Mouse (Mus musculus) embryonic facial prominence, embryonic 14.5 days (tissue): ENCODE results near the gene Necab3. TPM values are rescaled to one million over a fixed set of nuclear protein-coding genes. Genes with fewer than 3 reads are reported as not detected.

Source experiments
- ATAC-seq: fragments of 200-750 bp; cut with Nextera tagmentation; 2 replicates; pipeline ENCODE4 v1.8.0; 2017; ENCODE audit warnings: low read depth, moderate number of reproducible peaks, moderate TSS enrichment
- DNase-seq: peaks from one replicate; pipeline ENCODE4 v3.0.0-alpha.2; 2015; ENCODE audit warnings: low spot score
- H3K27ac ChIP-seq: fragments of 300-500 bp; sonication (generic); replicated peaks from 2 replicates; pipeline ENCODE4 v1.5.1; 2014; ENCODE audit warnings: low read depth, mild to moderate bottlenecking, low read length, moderate library complexity
- H3K27me3 ChIP-seq: fragments of 300-500 bp; sonication (generic); replicated peaks from 2 replicates; pipeline ENCODE4 v1.6.1; 2014; ENCODE audit warnings: low read length; ENCODE audit not compliant: control insufficient read depth, insufficient read depth
- H3K36me3 ChIP-seq: fragments of 300-500 bp; sonication (generic); 2 replicates; pipeline ENCODE4 v1.6.1; 2014; ENCODE audit warnings: low read length, mixed read lengths; ENCODE audit not compliant: control insufficient read depth, insufficient read depth
- H3K4me1 ChIP-seq: fragments of 300-500 bp; sonication (generic); 2 replicates; pipeline ENCODE4 v1.6.1; 2014; ENCODE audit warnings: antibody characterized with exemption, low read length; ENCODE audit not compliant: control insufficient read depth, insufficient read depth
- H3K4me2 ChIP-seq: fragments of 300-500 bp; sonication (generic); 2 replicates; pipeline ENCODE4 v1.6.1; 2014; ENCODE audit warnings: low read depth, mild to moderate bottlenecking, low read length, moderate library complexity, mixed read lengths
- H3K4me3 ChIP-seq: fragments of 300-500 bp; sonication (generic); 2 replicates; pipeline ENCODE4 v1.5.1; 2014; ENCODE audit warnings: low read depth, mild to moderate bottlenecking, low read length
- H3K9ac ChIP-seq: fragments of 300-500 bp; sonication (generic); 2 replicates; pipeline ENCODE4 v1.6.1; 2014; ENCODE audit warnings: low read depth, mild to moderate bottlenecking, low read length, moderate library complexity, mixed read lengths
- H3K9me3 ChIP-seq: fragments of 300-500 bp; sonication (generic); 2 replicates; pipeline ENCODE4 v1.6.1; 2016; ENCODE audit warnings: low read length; ENCODE audit not compliant: control insufficient read depth
- WGBS: fragments of 180-500 bp; shearing (Covaris S2); extraction: QIAGEN DNeasy Blood & Tissue Kit; methylation state at CpG from one replicate; pipeline ENCODE4 v1.1.7; 2014; 5-methylcytosine and 5-hydroxymethylcytosine counted together
- polyA plus RNA-seq: library from polyadenylated mRNA; unstranded; fragments of >200 nt; fragmentation: Nextera tagmentation; extraction: Ambion mirVana; gene quantifications from 2 replicates; pipeline ENCODE4 v1.2.1, GENCODE M21; 2014

The Necab3 gene
- polyA plus RNA-seq, result 2.4 and 3.9 TPM in 2 replicates

DNA sequence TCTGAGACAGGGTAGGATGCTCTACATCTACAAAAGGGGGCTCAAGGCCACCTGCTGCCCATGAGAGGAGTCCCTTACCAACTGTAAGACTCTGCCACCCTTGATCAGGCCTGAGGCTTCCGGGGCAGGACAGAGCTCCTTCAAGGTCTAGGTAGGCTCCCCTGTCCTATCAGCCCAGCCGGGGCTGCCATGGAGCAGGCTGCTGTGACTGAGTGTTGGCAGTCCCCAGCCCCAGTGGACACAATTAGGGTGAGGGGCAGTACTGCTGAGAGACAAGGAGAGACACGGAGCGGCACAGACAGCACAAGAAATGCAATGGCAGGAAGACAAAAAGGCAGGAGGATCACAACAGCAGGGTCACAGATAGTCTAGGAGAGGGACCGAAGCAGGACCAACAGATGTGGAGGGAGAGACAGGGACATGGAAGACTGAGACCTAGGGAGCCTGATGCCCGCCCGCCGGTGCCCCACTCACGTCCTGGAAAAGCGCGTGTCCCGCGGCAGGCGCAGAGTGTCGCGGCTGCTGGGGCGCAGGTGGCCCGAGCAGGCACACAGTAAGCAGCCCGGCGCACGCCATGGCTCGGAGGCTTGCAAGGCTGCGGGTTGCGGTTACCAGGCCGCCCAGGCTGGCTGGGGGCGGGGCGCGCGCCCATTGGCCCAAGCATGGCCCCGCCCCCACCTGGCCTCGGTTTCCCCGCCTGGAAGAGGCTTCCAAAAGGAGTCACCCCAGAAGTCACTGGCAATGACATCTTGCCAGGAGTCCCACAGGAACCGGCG lies at the start of gene Necab3:
Gene Necab3, minus strand, starts transcription at position 627 of the 776 bp plus-strand sequence.
- H3K9me3 ChIP-seq, result no peaks in the 10 kb centered on the region
- WGBS, result 9% methylated on average over 16 of the region's 34 CpGs
- ATAC-seq (peak; percentile 71), DNase-seq (peak; percentile 61)
- peak within 1 kb of the TSS; percentile 67 for H3K4me2 ChIP-seq
- H3K36me3 ChIP-seq, result peaks cover 29% of the 10 kb centered on the region
- peak within 1 kb of the TSS; percentile 53 for H3K9ac ChIP-seq
- peak within 1 kb of the TSS; percentile 32 for H3K4me3 ChIP-seq
- H3K27ac ChIP-seq, result peak within 1 kb of the TSS; percentile 39; the same call in 1 of the 2 replicates
- H3K27me3 ChIP-seq, result no peaks in the 10 kb centered on the region
- H3K4me1 ChIP-seq, result peaks cover 23% of the 10 kb centered on the region

DNA sequence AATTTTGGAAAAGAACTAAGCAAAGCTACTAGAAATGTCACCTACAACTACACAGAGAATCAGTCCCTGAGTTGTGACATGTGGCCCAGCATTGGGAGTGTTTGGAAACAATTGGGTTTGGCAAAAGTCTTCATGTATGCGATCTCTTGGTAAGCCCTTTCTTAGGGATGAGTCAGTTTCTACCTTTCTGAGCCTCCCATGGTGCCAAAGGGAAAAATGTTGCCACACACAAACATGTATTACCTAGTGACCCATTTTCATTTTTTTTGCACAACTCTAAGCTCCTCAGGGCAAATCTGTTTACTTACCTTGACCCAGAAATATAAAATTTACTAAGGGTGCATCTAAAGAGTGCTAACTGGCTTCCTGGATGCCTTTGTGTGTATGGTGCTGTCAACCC lies 48.3 kb upstream of the Necab3 start:
- Histone ChIP-seq H3K27me3 (no peaks in the 10 kb centered on the region), H3K4me3 (no peak overlapping the region), H3K4me2 (no peak overlapping the region), H3K36me3 (no peaks in the 10 kb centered on the region), H3K9ac (no peak overlapping the region), H3K27ac (no peak overlapping the region), H3K4me1 (peaks cover 8% of the 10 kb centered on the region), H3K9me3 (no peaks in the 10 kb centered on the region)
- 64% methylated on average over 1 of the region's 1 CpGs for WGBS
- DNase-seq, result no peak
- no peak for ATAC-seq

DNA sequence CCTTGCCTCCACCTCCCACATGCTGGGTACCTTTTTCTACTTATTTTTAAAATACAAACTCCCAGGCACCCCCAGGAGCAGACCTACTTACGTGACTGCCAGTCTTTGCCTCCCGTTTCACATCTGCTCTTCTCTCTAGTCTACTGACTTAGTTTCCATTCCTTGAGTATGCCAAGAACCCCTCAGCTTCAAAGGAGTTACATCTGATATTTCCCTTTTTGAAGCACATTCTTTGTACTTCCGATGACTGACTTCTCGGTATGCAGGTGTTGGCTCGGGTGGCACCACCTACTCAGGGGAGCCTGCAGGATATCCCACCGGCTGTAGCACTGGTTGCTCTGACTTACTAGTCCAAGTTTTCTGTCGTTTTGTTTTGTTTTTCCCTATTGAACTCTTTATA lies 45.5 kb upstream of the Necab3 start:
- H3K27ac ChIP-seq, result no peak overlapping the region
- H3K9me3 ChIP-seq, result no peaks in the 10 kb centered on the region
- no peaks in the 10 kb centered on the region for H3K27me3 ChIP-seq
- ATAC-seq (no peak), DNase-seq (no peak)
- H3K4me1 ChIP-seq, result peaks cover 8% of the 10 kb centered on the region
- H3K9ac ChIP-seq, result no peak overlapping the region
- H3K36me3 ChIP-seq, result no peaks in the 10 kb centered on the region
- WGBS, result 35% methylated on average over 7 of the region's 7 CpGs
- H3K4me3 ChIP-seq, result peak overlapping the region; percentile 63
- peak overlapping the region; percentile 48 for H3K4me2 ChIP-seq

DNA sequence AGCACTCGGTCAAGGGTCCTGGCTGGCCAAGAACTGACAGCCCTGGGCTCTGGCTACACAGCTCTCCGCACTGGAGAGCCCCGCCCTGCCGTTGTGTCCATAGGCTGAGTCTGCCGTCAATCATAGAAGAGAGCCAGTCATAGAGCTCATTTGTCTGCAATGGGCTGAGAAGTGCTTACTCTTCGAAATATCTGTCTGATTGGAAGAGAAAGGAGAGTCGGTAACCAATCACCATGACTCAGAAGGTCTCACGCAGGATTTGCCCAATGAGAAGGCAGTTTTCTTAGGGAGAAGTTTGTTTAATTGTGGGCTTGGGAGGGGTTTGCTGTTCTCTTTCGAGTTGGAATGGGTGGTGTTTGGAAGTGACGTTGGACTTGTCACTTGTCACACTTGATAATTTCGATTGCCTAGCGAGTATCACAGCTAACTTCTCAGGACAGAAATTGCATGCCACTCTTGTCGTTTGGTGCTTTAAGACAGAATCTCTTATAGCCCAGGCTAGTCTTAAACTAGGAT lies 45.0 kb upstream of the Necab3 start, which contains the start of gene Pxmp4:
Gene Pxmp4, minus strand, starts transcription at position 71 of the 516 bp plus-strand sequence.
- DNase-seq (peak; percentile 99), ATAC-seq (peak; percentile 100)
- Histone ChIP-seq H3K9me3 (no peaks in the 10 kb centered on the region), H3K4me3 (peak within 1 kb of the TSS; percentile 63), H3K4me1 (peaks cover 8% of the 10 kb centered on the region), H3K9ac (peak within 1 kb of the TSS; percentile 77), H3K4me2 (peak within 1 kb of the TSS; percentile 79), H3K27me3 (no peaks in the 10 kb centered on the region), H3K36me3 (no peaks in the 10 kb centered on the region), H3K27ac (no peak within 1 kb of the TSS; the same call in 1 of the 2 replicates)
- WGBS, result under 1% methylated on average over 13 of the region's 13 CpGs

DNA sequence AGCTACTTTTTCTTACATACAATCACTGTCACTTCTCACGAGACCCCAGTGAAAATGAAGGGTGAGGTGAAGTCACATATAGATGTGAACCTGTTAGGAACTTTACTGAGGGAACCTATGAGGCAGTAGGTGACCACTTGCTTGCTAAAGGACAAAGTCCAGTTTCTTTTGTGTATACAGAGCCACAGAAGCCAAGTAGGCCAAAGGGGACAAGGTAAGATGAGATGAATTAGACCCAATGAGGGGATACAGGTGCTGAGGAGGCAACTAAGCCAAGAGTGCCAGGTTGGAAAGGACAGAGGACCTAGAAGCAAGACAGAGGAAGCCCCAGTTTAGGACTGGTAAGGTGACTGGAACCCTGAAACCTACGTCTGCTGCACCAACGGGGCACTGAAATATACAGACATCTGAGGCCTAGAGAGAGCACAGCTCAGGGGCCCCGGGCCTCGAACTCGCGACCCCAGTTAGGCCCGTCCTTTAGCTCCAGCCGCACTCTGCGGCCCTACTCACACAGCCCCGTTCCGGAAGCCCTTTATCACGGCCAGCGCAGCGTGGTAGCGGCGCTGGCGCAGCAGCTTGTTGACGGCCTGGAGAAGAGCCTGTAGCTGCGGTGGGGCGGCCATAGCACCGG lies 44.4 kb upstream of the Necab3 start:
- DNase-seq (no peak), ATAC-seq (no peak)
- H3K9ac ChIP-seq, result peak overlapping the region; percentile 77
- H3K27me3 ChIP-seq, result no peaks in the 10 kb centered on the region
- H3K9me3 ChIP-seq, result no peaks in the 10 kb centered on the region
- H3K4me1 ChIP-seq, result peaks cover 8% of the 10 kb centered on the region
- H3K4me2 ChIP-seq, result peak overlapping the region; percentile 79
- H3K36me3 ChIP-seq, result no peaks in the 10 kb centered on the region
- peak overlapping the region; percentile 63 for H3K4me3 ChIP-seq
- no peak overlapping the region; the same call in 1 of the 2 replicates for H3K27ac ChIP-seq
- 9% methylated on average over 20 of the region's 22 CpGs for WGBS

DNA sequence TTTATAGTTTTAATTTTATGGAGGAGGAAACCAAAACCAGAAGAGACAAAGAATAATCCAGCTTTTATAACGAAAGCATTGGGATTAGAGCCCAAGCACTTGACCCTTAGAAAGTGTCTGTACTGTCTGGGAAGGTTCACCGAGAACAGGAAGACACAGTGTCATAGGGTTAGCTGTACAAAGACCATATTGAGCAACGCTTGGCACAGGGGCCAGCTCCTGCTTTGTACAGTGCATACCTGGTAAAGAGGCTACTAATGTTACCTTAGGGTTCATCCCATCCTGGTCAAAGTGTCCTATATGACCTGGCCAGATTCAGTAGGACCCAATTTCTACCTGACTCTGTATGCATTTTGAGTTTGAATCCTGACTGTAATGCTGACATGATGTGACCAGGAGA lies 42.6 kb upstream of the Necab3 start:
- ATAC-seq, result no peak
- H3K4me2 ChIP-seq, result no peak overlapping the region
- H3K27me3 ChIP-seq, result no peaks in the 10 kb centered on the region
- peaks cover 8% of the 10 kb centered on the region for H3K4me1 ChIP-seq
- H3K4me3 ChIP-seq, result no peak overlapping the region
- no peak overlapping the region for H3K9ac ChIP-seq
- H3K9me3 ChIP-seq, result no peaks in the 10 kb centered on the region
- 74% methylated on average over 3 of the region's 3 CpGs for WGBS
- no peaks in the 10 kb centered on the region for H3K36me3 ChIP-seq
- H3K27ac ChIP-seq, result no peak overlapping the region
- no peak for DNase-seq

DNA sequence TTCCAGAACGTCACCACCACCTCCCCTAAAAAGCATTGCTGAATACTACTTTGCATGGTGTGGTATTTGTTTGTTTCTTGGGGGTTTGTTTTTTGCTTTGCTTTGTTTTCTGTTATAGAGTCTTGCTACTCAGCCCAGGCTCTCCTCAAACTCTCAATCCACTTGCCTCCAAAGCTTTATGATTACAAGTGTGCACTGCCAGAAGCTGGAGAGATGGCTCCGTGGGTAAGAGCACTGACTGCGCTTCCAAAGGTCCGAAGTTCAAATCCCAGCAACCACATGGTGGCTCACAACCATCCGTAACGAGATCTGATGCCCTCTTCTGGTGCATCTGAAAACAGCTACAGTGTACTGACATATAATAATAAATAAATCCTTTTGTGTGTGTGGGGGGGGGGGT lies 41.9 kb upstream of the Necab3 start:
- Histone ChIP-seq H3K9ac (no peak overlapping the region), H3K9me3 (no peaks in the 10 kb centered on the region), H3K4me1 (peaks cover 8% of the 10 kb centered on the region), H3K4me2 (no peak overlapping the region), H3K27me3 (no peaks in the 10 kb centered on the region), H3K36me3 (0 out of 2 replicates have a peak, but pooled peaks cover 5% of the 10 kb centered on the region), H3K4me3 (no peak overlapping the region), H3K27ac (no peak overlapping the region)
- ATAC-seq, result no peak
- 66% methylated on average over 6 of the region's 6 CpGs for WGBS
- DNase-seq, result no peak

DNA sequence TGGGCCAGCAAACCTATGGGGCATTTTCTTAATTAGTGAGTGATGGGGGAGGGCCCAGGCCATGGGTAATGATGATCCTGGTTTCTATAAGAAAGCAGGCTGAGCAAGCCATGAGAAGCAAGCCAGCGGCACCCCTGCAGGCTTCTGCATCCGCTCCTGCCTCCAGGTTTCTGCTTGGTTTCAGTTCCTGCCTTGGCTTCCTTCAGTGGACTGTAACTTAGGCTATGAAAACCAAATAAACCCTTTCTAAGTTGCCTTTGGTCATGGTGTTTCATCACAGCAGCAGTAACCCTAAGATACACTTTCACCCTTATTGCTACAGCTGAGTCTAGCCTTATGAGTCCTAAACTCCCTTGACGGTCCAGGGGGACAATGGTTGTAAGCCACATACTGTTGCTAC lies 38.7 kb upstream of the Necab3 start:
- DNase-seq (no peak), ATAC-seq (no peak)
- no peak overlapping the region for H3K4me3 ChIP-seq
- no peak overlapping the region for H3K4me2 ChIP-seq
- H3K27me3 ChIP-seq, result no peaks in the 10 kb centered on the region
- no peaks in the 10 kb centered on the region for H3K9me3 ChIP-seq
- H3K36me3 ChIP-seq, result peaks cover 23% of the 10 kb centered on the region; the same call in 1 of the 2 replicates
- H3K9ac ChIP-seq, result no peak overlapping the region
- no peak overlapping the region for H3K27ac ChIP-seq
- no peaks in the 10 kb centered on the region for H3K4me1 ChIP-seq
- WGBS, result 86% methylated on average over 3 of the region's 3 CpGs
